Mouse (Mus musculus): ENCODE results near the gene 1700037C18Rik. TPM values are rescaled to one million over a fixed set of nuclear protein-coding genes. Genes with fewer than 3 reads are reported as not detected.
"Not testable (repeated sequence)": the region's sequence is repeated elsewhere in the genome, so short reads cannot be mapped to it uniquely, and the experiment has no call there.

1700037C18Rik gene
- total RNA-seq, 2 experiments from 2014 or later: 5.8 to 6.6 TPM

- DNase-seq (ENCODE audit: low spot score in 2 of 2): peak; percentile 83 to 87
Measured at GRCm38 (mm10) chr16:3872216-3873047, 36.1 kb downstream of the 1700037C18Rik start, which contains the start of gene Naa60. Gene Naa60 (plus strand): TSS chr16:3872375.

- no peak for DNase-seq (ENCODE audit: low spot score in 2 of 2)
Measured at GRCm38 (mm10) chr16:3871815-3872214, 36.7 kb downstream of the 1700037C18Rik start.

- DNase-seq (ENCODE audit: low spot score in 2 of 2): no peak
Measured at GRCm38 (mm10) chr16:3859254-3859653, 49.2 kb downstream of the 1700037C18Rik start.

DNA sequence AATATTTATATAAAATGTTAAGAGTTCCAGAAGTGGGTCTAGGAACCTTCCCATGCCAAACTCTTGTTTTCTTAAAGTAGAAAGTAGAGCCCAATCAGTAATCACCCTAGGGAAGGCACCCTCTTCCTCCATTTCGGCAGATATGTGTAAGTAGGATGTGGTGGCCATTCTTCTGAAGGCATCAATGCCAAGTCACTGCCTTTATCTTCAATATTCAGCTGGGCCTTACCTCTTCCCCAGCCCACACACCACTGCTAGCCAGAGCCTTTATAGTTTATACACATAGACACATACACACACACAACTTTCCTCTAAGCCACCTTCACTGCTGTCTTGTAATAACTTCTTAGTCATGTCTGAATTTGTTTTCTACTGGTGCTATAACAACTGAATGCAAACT lies 52.7 kb downstream of the 1700037C18Rik start:
- no peak for DNase-seq (ENCODE audit: low spot score in 2 of 2)

DNA sequence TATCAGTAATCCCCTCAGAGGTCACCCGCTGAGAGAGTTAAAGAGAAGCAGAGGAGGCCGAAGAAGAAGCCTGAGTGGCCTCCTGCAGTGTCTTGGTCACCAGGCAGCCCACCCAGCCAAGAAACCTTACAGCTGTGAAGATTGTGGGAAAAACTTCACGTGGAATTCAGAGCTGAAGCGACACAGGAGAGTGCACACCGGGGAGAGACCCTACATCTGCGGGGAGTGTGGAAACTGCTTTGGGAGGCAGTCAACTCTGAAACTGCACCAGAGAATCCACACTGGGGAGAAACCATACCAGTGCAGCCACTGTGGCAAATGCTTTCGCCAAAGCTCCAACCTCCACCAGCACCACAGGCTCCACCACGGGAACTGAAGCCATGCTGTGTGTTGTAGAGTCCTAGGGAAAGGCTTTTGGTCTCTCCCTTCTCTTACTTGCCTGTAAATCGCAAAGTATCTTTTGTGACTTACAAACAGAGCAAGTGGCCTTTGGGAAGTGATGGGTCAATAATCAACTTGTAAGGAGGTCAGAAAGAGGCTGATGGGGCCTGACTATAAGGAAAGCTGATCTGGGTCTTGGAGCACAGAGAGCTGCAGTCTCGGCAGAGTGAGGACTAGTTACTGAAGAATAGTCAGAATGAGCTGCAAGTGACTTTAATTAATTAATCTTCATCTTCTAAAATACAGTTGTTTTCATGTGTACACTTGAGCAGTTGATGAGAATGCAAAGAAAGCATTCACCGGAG lies 53.9 kb downstream of the 1700037C18Rik start:
- no peak for DNase-seq (ENCODE audit: low spot score in 2 of 2)

DNA sequence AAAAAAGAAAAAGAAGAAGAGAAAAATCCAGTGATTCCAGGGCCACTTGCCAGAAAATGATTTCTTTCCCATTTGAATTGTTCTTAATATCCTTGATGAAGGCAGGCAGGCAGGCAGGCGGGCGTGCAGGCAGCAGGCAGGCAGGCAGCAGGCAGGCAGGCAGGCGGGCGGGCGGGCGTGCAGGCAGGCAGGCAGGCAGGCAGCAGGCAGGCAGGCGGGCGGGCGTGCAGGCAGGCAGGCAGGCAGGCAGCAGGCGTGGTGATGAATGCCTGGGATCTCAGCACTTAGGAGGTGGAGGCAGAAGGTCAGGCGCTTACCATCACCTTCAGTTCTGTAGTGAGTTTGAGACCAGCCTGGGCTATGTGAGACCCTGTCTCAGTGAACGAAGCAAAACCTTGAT lies 55.9 kb downstream of the 1700037C18Rik start:
- DNase-seq (ENCODE audit: low spot score in 2 of 2): no peak

GRCm38 (mm10) chr16:3851301-3851700 lies 57.2 kb downstream of the 1700037C18Rik start:
- not testable (repeated sequence) for DNase-seq (ENCODE audit: low spot score in 2 of 2)

DNA sequence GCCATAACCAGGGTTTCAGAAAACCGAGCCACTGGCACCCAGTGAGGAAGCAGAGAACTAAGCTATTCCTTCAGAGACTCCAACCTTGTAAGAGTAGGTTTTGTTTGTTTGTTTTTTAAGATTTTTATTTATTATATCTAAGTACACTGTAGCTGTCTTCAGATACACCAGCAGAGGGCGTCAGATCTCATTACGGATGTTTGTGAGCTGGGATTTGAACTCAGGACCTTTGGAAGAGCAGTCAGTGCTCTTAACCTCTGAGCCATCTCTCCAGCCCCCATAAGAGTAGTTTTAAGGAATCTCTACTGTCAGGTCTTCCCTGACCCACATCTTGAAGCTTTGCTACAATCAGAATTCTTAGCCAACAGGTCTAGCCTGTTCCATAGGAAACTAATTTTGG lies 60.1 kb downstream of the 1700037C18Rik start:
- no peak for DNase-seq (ENCODE audit: low spot score in 2 of 2)

DNA sequence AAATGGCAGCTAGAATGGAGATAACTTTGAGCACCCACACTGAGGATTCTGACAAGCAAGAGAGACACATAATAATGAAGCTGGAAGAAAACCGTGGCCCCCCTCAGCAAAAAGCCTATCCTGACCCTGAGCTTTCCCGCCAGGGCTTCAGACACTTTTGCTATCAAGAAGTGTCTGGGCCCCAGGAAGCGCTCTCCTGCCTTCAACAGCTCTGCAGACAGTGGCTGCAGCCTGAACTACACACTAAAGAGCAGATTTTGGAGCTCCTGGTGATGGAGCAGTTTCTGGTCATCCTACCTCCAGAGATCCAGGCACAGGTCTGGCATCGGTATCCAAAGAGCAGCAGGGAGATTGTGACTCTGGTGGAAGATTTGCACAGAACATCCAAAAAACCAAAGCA lies 60.6 kb downstream of the 1700037C18Rik start:
- DNase-seq (ENCODE audit: low spot score in 2 of 2): no peak

DNA sequence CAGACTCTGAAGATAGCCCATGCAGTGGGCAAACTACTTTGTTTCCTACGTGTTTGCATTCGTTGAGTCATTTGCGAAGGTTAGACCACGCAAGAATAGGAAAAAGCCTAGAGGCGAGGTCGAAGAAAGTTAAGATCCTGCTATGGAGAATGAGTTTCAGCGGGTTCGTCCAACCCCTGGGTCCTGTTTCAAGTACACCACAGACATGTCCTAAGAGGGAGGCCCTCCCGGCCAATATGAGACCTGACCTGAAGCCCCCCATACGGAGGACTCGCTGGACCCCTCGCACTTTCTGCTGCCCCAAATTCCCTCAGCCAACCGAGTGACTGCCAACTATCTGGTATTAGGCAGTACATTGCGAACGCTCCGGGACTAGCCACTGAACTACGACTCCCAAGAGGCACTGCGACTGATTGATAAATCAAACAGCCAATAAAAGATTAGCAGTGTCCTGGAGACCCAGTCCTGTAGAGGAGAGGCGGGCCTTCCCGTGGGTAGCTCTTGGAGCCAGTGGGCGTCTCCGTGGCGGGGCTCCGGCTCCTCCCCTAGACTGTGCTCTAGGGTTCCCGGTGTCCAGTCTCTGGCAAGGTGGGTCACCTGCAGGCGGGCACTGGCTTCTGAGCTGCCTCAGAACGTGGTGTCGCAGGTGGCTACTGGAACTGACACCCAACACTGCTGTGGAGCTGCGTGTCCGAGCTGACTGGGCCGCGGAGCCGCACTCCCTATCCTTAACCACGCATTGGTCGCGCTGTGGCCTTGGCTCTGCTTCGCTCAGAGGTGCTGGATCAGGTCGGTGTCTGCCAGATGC lies 61.6 kb downstream of the 1700037C18Rik start, which contains the start of gene Zfp174:
Zfp174 (plus strand) TSS at position 558 of the 808 bp plus-strand sequence.
- peak; percentile 85 to 90 for DNase-seq (ENCODE audit: low spot score in 2 of 2)

Small RNA genes within 50 kb of the gene (microRNA-seq; reads per million reads assigned to microRNA genes)
- 0 reads per million in 2 experiments for gene Gm23493

Other genes starting within 250 kb of the 1700037C18Rik start
- not detected for gene Mefv, start 190.6 kb downstream of the 1700037C18Rik start, total RNA-seq (2021)
- 10 to 100 TPM; 19.7 to 21.8 TPM for gene Zfp263, start 164.6 kb downstream of the 1700037C18Rik start, total RNA-seq (2021)
- gene Olfr15, start 77.8 kb downstream of the 1700037C18Rik start, total RNA-seq (2021): not detected
- gene Zfp174, start 61.4 kb downstream of the 1700037C18Rik start, total RNA-seq (2021): 1 to 10 TPM; 4.4 to 4.8 TPM
- 100 to 1,000 TPM in 1 of 2 experiments, 10 to 100 TPM in 1; 95.0 to 107 TPM for gene Naa60, start 36.3 kb downstream of the 1700037C18Rik start, total RNA-seq (2021)
- gene Zfp597, start 24.1 kb downstream of the 1700037C18Rik start, total RNA-seq (2021): 10 to 100 TPM; 26.8 to 27.7 TPM
- under 1 TPM in 1 of 2 experiments, not detected in 1; 0.46 TPM for gene Gm20695, start 24.0 kb downstream of the 1700037C18Rik start, total RNA-seq (2021)
- 10 to 100 TPM; 35.6 to 37.7 TPM for gene Cluap1, start 112 bp upstream of the 1700037C18Rik start, total RNA-seq (2021)
- gene Nlrc3, start 67.9 kb upstream of the 1700037C18Rik start, total RNA-seq (2021): 1 to 10 TPM; 2.3 to 2.5 TPM
- gene Slx4, start 95.1 kb upstream of the 1700037C18Rik start, total RNA-seq (2021): 10 to 100 TPM; 55.0 to 57.1 TPM
- gene Dnase1, start 128.3 kb upstream of the 1700037C18Rik start, total RNA-seq (2021): not detected
- gene Trap1, start 169.1 kb upstream of the 1700037C18Rik start, total RNA-seq (2021): 10 to 100 TPM; 69.2 to 71.9 TPM

All from layer of hippocampus, postnatal 10 days (tissue).